Mouse (Mus musculus): ENCODE measurements around the gene Itga7.

Itga7 gene

GRCm38 (mm10) chr10:128912268-128912667 lies 21.4 kb upstream of the Itga7 start:
- DNase-seq = no peak

GRCm38 (mm10) chr10:128912791-128913190 lies 20.8 kb upstream of the Itga7 start:
- no peak for DNase-seq

GRCm38 (mm10) chr10:128913219-128913618 lies 20.4 kb upstream of the Itga7 start:
- DNase-seq = peak; percentile 85 to 95

- DNase-seq = peak in 1 of 2 experiments; percentile 37
These were observed 19.9 kb upstream of the Itga7 start for GRCm38 (mm10) chr10:128913696-128914095.

GRCm38 (mm10) chr10:128915550-128915949 lies 18.1 kb upstream of the Itga7 start:
- DNase-seq = no peak

- DNase-seq = no peak
These were observed 17.0 kb upstream of the Itga7 start for GRCm38 (mm10) chr10:128916665-128917064.

GRCm38 (mm10) chr10:128917400-128917799 lies 16.2 kb upstream of the Itga7 start:
- no peak for DNase-seq

- peak; percentile 58 to 63 for DNase-seq
These were observed 15.4 kb upstream of the Itga7 start for GRCm38 (mm10) chr10:128918246-128918645.

- DNase-seq = peak; percentile 83 to 90
These were observed 14.4 kb upstream of the Itga7 start for GRCm38 (mm10) chr10:128919203-128919631.

- no peak for DNase-seq
These were observed 13.7 kb upstream of the Itga7 start for GRCm38 (mm10) chr10:128919966-128920365.

GRCm38 (mm10) chr10:128920736-128921161 lies 12.9 kb upstream of the Itga7 start:
- peak; percentile 53 to 77 for DNase-seq

- no peak for DNase-seq
These were observed 12.4 kb upstream of the Itga7 start for GRCm38 (mm10) chr10:128921251-128921650.

- DNase-seq = no peak
These were observed 11.5 kb upstream of the Itga7 start for GRCm38 (mm10) chr10:128921883-128922821.

GRCm38 (mm10) chr10:128922822-128923012 lies 10.9 kb upstream of the Itga7 start, which contains the start of gene Rdh5:
TSS of gene Rdh5 (minus strand) at chr10:128922888.
- no peak for DNase-seq

GRCm38 (mm10) chr10:128923013-128923691 lies 10.5 kb upstream of the Itga7 start:
- peak; percentile 97 for DNase-seq

GRCm38 (mm10) chr10:128923935-128924334 lies 9.7 kb upstream of the Itga7 start, which contains the start of gene Bloc1s1:
TSS of gene Bloc1s1 (minus strand) at chr10:128924035.
- no peak for DNase-seq

GRCm38 (mm10) chr10:128928356-128928755 lies 5.3 kb upstream of the Itga7 start:
- DNase-seq = no peak

- DNase-seq = no peak
These were observed 3.8 kb upstream of the Itga7 start for GRCm38 (mm10) chr10:128929638-128930378.

- DNase-seq = no peak
These were observed 2.2 kb upstream of the Itga7 start for GRCm38 (mm10) chr10:128931441-128931840.

- no peak for DNase-seq
These were observed 531 bp downstream of the Itga7 start for GRCm38 (mm10) chr10:128933976-128934721.

- no peak for DNase-seq
These were observed 1.6 kb downstream of the Itga7 start for GRCm38 (mm10) chr10:128934997-128935787.

Data from kidney, adult 8-10 months (tissue).